Mouse (Mus musculus): ENCODE measurements at regions not wholly inside any gene's neighbourhood (a gene's known extent, or its start where the extent isn't known, plus 50 kb on each side); places are given as distances from the start of the nearest gene placed in this dataset.

DNA sequence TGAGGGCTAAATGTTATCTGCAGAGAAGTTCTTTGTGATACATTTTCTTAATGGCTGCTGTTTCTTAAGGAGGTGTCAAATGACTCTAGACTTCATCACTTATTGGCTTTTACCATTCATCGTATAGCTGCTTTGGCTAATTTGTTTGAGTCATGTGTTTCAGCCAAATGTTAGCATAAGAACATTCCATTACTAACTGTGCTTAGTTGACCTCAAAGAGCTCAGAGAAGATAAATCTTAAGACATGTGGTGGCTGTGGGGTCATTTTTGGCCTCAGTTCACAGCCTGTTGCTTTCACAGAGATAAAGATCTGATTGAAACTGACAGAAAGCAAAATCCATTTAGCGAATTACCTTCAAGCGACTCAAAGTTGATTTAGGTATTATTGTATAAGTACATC, 743.6 kb downstream of the Hdgfl1 start:
- no peak for ATAC-seq (ENCODE audit: low FRiP score)
- Histone ChIP-seq H3K27me3 (ENCODE audit: control insufficient read depth, insufficient read depth, low read length) (no peaks in the 10 kb centered on the region), H3K4me2 (replicated peaks; ENCODE audit: low read depth, low read length) (no peak overlapping the region), H3K27ac (ENCODE audit: low read depth, low read length) (no peak overlapping the region), H3K36me3 (ENCODE audit: control insufficient read depth, insufficient read depth, low read length) (no peaks in the 10 kb centered on the region), H3K4me1 (replicated peaks; ENCODE audit: control insufficient read depth, insufficient read depth, low read length) (no peaks in the 10 kb centered on the region), H3K9me3 (ENCODE audit: control insufficient read depth, low read length) (no peaks in the 10 kb centered on the region), H3K9ac (ENCODE audit: low read depth, low read length) (no peak overlapping the region), H3K4me3 (ENCODE audit: low read depth, low read length) (no peak overlapping the region)
- DNase-seq (ENCODE audit: low spot score) = no peak
- WGBS = 90% methylated on average over 3 of the region's 3 CpGs

DNA sequence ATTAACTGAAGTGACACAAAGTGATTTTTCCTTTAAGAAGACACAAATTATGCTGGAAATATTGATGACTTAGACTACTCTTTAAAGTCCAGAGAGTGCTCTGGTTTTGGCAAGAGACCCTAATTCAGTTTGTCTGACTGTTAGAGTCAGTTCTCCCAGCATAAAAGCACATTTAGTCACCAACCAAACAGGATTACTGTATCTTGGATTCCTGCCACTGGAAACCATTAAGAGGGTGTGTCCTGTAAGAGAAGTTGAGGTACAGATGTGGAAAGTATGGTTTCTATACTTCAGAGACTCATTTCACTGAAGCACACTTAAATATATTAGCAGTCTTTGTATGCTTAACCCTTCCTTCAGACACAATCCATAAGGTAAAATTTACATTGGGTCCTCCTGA, 745.3 kb downstream of the Hdgfl1 start:
- H3K27ac ChIP-seq (ENCODE audit: low read depth, low read length) = no peak overlapping the region
- no peaks in the 10 kb centered on the region for H3K36me3 ChIP-seq (ENCODE audit: control insufficient read depth, insufficient read depth, low read length)
- no peaks in the 10 kb centered on the region for H3K27me3 ChIP-seq (ENCODE audit: control insufficient read depth, insufficient read depth, low read length)
- H3K9me3 ChIP-seq (ENCODE audit: control insufficient read depth, low read length) = no peaks in the 10 kb centered on the region
- no peak for DNase-seq (ENCODE audit: low spot score)
- no peaks in the 10 kb centered on the region for H3K4me1 ChIP-seq (replicated peaks; ENCODE audit: control insufficient read depth, insufficient read depth, low read length)
- ATAC-seq (ENCODE audit: low FRiP score) = no peak
- no peak overlapping the region for H3K4me2 ChIP-seq (replicated peaks; ENCODE audit: low read depth, low read length)
- no peak overlapping the region for H3K4me3 ChIP-seq (ENCODE audit: low read depth, low read length)
- no peak overlapping the region for H3K9ac ChIP-seq (ENCODE audit: low read depth, low read length)

DNA sequence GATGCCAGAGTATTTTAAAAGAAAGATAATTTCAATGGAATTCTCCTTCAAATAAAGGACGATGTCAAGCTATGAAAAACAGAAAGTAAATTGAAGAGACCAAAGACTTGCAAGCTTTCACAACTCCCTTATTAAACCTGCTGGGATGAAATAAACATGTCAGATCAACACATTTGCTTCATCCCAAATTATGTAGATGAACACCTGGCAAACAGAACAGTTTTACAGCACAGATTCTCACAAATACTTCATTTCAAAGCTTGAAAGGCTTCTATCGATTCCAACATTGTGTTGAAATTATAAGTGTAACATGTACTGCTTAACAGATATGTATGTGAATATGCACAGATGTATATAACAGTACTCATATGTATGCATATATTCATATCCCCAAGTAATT, 749.5 kb downstream of the Hdgfl1 start:
- DNase-seq (ENCODE audit: low spot score) = no peak
- Histone ChIP-seq H3K4me1 (replicated peaks; ENCODE audit: control insufficient read depth, insufficient read depth, low read length) (no peaks in the 10 kb centered on the region), H3K4me3 (ENCODE audit: low read depth, low read length) (no peak overlapping the region), H3K27ac (ENCODE audit: low read depth, low read length) (no peak overlapping the region), H3K36me3 (ENCODE audit: control insufficient read depth, insufficient read depth, low read length) (no peaks in the 10 kb centered on the region), H3K9me3 (ENCODE audit: control insufficient read depth, low read length) (no peaks in the 10 kb centered on the region), H3K9ac (ENCODE audit: low read depth, low read length) (no peak overlapping the region), H3K27me3 (ENCODE audit: control insufficient read depth, insufficient read depth, low read length) (no peaks in the 10 kb centered on the region), H3K4me2 (replicated peaks; ENCODE audit: low read depth, low read length) (no peak overlapping the region)
- ATAC-seq (ENCODE audit: low FRiP score) = no peak
- 88% methylated on average over 2 of the region's 2 CpGs for WGBS

DNA sequence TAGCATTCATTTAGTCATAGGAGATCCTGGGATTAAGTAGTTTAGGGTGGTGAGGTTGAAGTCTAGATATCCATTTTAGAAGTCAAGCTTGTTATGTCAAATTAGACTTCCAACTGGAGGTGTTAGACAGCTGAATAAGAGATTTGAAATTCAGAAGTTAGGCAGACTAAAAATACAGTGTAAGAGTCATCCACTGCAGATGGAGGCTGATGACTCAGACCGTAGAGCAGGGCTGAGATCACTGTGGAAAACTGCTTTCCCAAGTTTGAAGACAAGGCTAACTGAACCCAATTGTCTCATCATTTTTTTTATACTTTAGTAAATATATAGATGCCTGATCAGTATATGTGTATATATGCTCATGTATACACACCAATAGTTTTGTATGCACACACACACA, 738.8 kb upstream of the Nrsn1 start:
- Histone ChIP-seq H3K4me2 (replicated peaks; ENCODE audit: low read depth, low read length) (no peak overlapping the region), H3K36me3 (ENCODE audit: control insufficient read depth, insufficient read depth, low read length) (no peaks in the 10 kb centered on the region), H3K4me3 (ENCODE audit: low read depth, low read length) (no peak overlapping the region), H3K4me1 (replicated peaks; ENCODE audit: control insufficient read depth, insufficient read depth, low read length) (no peaks in the 10 kb centered on the region), H3K27me3 (ENCODE audit: control insufficient read depth, insufficient read depth, low read length) (no peaks in the 10 kb centered on the region), H3K9ac (ENCODE audit: low read depth, low read length) (no peak overlapping the region), H3K27ac (ENCODE audit: low read depth, low read length) (no peak overlapping the region), H3K9me3 (ENCODE audit: control insufficient read depth, low read length) (no peaks in the 10 kb centered on the region)
- ATAC-seq (ENCODE audit: low FRiP score) = no peak
- WGBS = 100% methylated on average over 1 of the region's 1 CpGs
- no peak for DNase-seq (ENCODE audit: low spot score)

DNA sequence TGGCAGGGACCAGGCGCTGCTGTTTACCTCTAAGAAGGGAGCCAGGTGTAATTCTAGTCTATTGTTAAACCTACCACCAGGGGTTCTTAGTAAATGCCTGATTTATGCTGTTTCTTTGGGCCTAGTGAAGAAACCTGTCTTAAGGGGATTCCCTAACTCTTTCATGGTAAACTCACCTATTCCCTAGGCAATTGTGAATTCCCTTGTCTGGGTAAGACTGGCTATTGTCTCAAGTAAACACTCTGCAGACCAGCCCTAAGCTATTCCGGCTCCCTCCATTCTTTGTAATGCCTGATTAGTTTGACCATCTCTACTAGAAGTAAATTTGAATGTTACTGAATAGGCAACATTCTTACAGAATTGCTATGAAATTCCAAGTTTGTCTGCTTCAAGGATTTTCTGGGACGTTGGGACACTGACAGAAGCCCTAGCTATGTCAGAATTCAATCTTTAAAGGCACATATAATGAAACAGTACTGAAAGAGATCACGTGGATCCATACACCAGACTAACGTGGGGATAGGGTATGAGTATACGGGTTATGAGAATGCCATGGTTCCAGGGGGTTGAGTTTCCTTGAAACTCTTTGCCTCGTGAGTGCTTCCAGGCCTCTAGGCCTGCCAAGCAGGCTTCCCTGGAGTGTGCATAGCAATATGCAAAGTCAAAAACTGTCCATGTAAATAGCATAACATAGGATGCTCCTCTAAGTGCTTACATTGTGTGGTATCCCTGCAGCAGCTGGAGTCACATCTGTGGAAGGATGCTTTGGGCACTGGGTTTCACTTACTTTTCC, 734.7 kb upstream of the Nrsn1 start:
- Histone ChIP-seq H3K36me3 (ENCODE audit: control insufficient read depth, insufficient read depth, low read length) (no peaks in the 10 kb centered on the region), H3K4me3 (ENCODE audit: low read depth, low read length) (no peak overlapping the region), H3K27ac (ENCODE audit: low read depth, low read length) (no peak overlapping the region), H3K4me2 (replicated peaks; ENCODE audit: low read depth, low read length) (no peak overlapping the region), H3K9ac (ENCODE audit: low read depth, low read length) (no peak overlapping the region), H3K27me3 (ENCODE audit: control insufficient read depth, insufficient read depth, low read length) (no peaks in the 10 kb centered on the region), H3K4me1 (replicated peaks; ENCODE audit: control insufficient read depth, insufficient read depth, low read length) (no peaks in the 10 kb centered on the region), H3K9me3 (ENCODE audit: control insufficient read depth, low read length) (no peaks in the 10 kb centered on the region)
- DNase-seq (ENCODE audit: low spot score) (no peak), ATAC-seq (ENCODE audit: low FRiP score) (no peak)
- WGBS = 87% methylated on average over 7 of the region's 7 CpGs

DNA sequence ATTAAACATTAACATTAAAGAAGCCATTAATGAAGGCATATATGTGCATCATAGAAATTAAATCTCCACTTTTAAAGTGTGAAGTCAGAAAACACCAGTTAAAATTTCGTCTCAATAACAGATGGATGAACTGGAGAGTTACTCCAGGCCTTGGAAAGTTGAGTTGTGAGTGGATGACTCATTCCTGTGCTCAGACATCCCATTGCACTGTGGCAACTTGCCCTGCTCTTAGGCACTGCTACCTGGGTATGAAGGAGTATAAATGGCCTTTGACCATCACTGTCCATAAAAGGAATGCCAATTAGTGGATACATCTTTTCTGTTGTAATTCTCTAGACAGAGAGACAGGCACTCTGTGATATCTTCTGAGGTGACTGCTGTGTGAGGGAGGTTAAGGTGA, 723.2 kb upstream of the Nrsn1 start:
- ATAC-seq (ENCODE audit: low FRiP score) = no peak
- Histone ChIP-seq H3K9ac (ENCODE audit: low read depth, low read length) (no peak overlapping the region), H3K4me1 (replicated peaks; ENCODE audit: control insufficient read depth, insufficient read depth, low read length) (no peaks in the 10 kb centered on the region), H3K4me3 (ENCODE audit: low read depth, low read length) (no peak overlapping the region), H3K4me2 (replicated peaks; ENCODE audit: low read depth, low read length) (no peak overlapping the region), H3K27me3 (ENCODE audit: control insufficient read depth, insufficient read depth, low read length) (no peaks in the 10 kb centered on the region), H3K36me3 (ENCODE audit: control insufficient read depth, insufficient read depth, low read length) (no peaks in the 10 kb centered on the region), H3K9me3 (ENCODE audit: control insufficient read depth, low read length) (no peaks in the 10 kb centered on the region), H3K27ac (ENCODE audit: low read depth, low read length) (no peak overlapping the region)
- WGBS = 74% methylated on average over 1 of the region's 1 CpGs
- no peak for DNase-seq (ENCODE audit: low spot score)

DNA sequence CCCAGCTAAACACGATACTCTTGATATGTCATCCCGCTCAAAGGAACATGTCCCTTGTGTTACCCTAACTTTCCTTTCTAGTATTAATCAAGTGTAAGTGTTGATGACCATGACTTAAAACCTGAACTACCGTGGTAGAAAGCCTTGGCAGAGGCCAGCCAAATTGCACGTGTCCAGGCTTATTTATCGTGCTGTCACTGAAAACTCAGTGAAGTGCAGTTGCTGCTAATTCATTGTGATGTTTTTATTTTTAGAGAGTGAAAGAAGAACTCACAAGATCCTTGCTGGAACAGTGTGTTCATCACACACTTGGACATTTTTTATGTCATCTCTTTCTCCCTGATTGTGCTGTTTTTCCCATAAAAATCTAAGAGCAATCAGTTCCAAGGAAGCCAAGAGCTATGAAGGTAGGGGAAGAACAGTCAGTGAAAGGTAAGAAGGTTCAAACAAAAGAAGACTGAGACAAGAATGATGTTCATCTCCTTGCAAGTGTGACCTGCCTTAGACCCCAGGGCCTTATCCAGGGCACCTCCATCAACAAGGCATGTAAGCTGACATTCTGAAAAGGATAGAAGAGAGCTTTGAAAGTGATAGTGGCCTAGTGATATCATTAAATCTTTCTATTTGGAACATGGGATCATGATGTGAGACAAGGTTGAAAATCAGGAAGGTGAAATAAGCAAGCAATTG, 718.9 kb upstream of the Nrsn1 start:
- WGBS = 82% methylated on average over 5 of the region's 5 CpGs
- no peaks in the 10 kb centered on the region for H3K4me1 ChIP-seq (replicated peaks; ENCODE audit: control insufficient read depth, insufficient read depth, low read length)
- H3K4me2 ChIP-seq (replicated peaks; ENCODE audit: low read depth, low read length) = no peak overlapping the region
- no peaks in the 10 kb centered on the region for H3K36me3 ChIP-seq (ENCODE audit: control insufficient read depth, insufficient read depth, low read length)
- no peak for ATAC-seq (ENCODE audit: low FRiP score)
- H3K27ac ChIP-seq (ENCODE audit: low read depth, low read length) = no peak overlapping the region
- no peaks in the 10 kb centered on the region for H3K9me3 ChIP-seq (ENCODE audit: control insufficient read depth, low read length)
- no peak for DNase-seq (ENCODE audit: low spot score)
- no peak overlapping the region for H3K4me3 ChIP-seq (ENCODE audit: low read depth, low read length)
- no peaks in the 10 kb centered on the region for H3K27me3 ChIP-seq (ENCODE audit: control insufficient read depth, insufficient read depth, low read length)
- no peak overlapping the region for H3K9ac ChIP-seq (ENCODE audit: low read depth, low read length)

DNA sequence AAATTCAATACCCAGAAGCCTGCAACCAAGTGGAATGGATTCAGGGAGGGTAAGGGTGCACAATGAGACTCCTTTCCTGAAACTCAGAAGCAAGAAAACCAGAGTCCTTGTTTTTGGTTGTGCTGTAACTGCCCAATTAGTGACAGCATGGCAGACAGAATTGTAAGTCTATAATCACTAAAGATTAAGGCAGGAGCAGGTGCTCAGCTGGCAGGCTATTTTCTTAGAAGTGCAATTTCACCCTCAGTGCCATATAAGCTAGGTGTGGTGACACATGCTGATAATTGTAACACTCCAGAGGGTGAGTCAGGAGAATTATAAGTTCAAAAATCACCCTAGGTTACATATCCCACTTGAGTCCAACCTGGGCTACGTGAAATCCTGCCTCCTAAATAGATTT, 714.2 kb upstream of the Nrsn1 start:
- no peak overlapping the region for H3K4me2 ChIP-seq (replicated peaks; ENCODE audit: low read depth, low read length)
- no peaks in the 10 kb centered on the region for H3K4me1 ChIP-seq (replicated peaks; ENCODE audit: control insufficient read depth, insufficient read depth, low read length)
- H3K9me3 ChIP-seq (ENCODE audit: control insufficient read depth, low read length) = no peaks in the 10 kb centered on the region
- no peaks in the 10 kb centered on the region for H3K36me3 ChIP-seq (ENCODE audit: control insufficient read depth, insufficient read depth, low read length)
- DNase-seq (ENCODE audit: low spot score) (no peak), ATAC-seq (ENCODE audit: low FRiP score) (no peak)
- no peak overlapping the region for H3K4me3 ChIP-seq (ENCODE audit: low read depth, low read length)
- 92% methylated on average over 1 of the region's 1 CpGs for WGBS
- H3K27ac ChIP-seq (ENCODE audit: low read depth, low read length) = no peak overlapping the region
- H3K9ac ChIP-seq (ENCODE audit: low read depth, low read length) = no peak overlapping the region
- H3K27me3 ChIP-seq (ENCODE audit: control insufficient read depth, insufficient read depth, low read length) = no peaks in the 10 kb centered on the region

DNA sequence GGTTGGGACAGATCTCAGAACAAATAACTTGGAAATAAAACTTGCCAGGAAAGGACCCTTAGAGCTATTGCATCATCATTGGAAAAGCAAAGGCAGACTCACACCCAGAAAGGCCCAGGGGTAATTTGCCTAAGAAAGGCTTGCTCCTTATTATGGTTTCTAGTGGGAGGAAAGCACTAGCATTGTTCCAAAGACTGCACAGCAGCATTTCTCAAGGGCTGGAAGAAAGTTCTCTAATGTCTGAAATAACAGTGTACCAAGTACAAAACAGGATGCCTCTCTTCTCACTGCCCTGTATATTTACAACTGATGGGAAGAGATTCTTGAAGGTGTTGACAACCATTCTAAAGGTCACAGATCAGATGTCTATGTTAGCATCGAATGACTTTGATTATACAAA, 713.4 kb upstream of the Nrsn1 start:
- ATAC-seq (ENCODE audit: low FRiP score) (no peak), DNase-seq (ENCODE audit: low spot score) (no peak)
- Histone ChIP-seq H3K27ac (ENCODE audit: low read depth, low read length) (no peak overlapping the region), H3K4me2 (replicated peaks; ENCODE audit: low read depth, low read length) (no peak overlapping the region), H3K27me3 (ENCODE audit: control insufficient read depth, insufficient read depth, low read length) (no peaks in the 10 kb centered on the region), H3K4me1 (replicated peaks; ENCODE audit: control insufficient read depth, insufficient read depth, low read length) (no peaks in the 10 kb centered on the region), H3K4me3 (ENCODE audit: low read depth, low read length) (no peak overlapping the region), H3K36me3 (ENCODE audit: control insufficient read depth, insufficient read depth, low read length) (no peaks in the 10 kb centered on the region), H3K9ac (ENCODE audit: low read depth, low read length) (no peak overlapping the region), H3K9me3 (ENCODE audit: control insufficient read depth, low read length) (no peaks in the 10 kb centered on the region)
- WGBS = 79% methylated on average over 1 of the region's 1 CpGs
